Mouse (Mus musculus) hindbrain, embryonic 11.5 days (tissue): ENCODE data around the gene Ccdc115. TPM values are rescaled to one million over a fixed set of nuclear protein-coding genes. Genes with fewer than 3 reads are reported as not detected.
A peak's percentile ranks its signal among the peaks of the same experiment; 100 is the strongest.

Source experiments
- ATAC-seq: fragments of 200-750 bp; cut with Nextera tagmentation; 2 replicates; pipeline ENCODE4 v1.8.0; 2017; ENCODE audit warnings: mild to moderate bottlenecking, moderate TSS enrichment, moderate library complexity; ENCODE audit not compliant: low FRiP score
- DNase-seq: peaks from one replicate; pipeline ENCODE4 v3.0.0-alpha.2; 2015; ENCODE audit warnings: low spot score
- H3K27ac ChIP-seq: fragments of 300-500 bp; sonication (generic); 2 replicates; pipeline ENCODE4 v1.5.1; 2014; ENCODE audit warnings: mild to moderate bottlenecking, low read depth, low read length
- H3K27me3 ChIP-seq: fragments of 300-500 bp; sonication (generic); 2 replicates; pipeline ENCODE4 v1.6.1; 2014; ENCODE audit warnings: mild to moderate bottlenecking, low read length, moderate library complexity, mixed read lengths; ENCODE audit not compliant: control insufficient read depth, insufficient read depth
- H3K36me3 ChIP-seq: fragments of 300-500 bp; sonication (generic); 2 replicates; pipeline ENCODE4 v1.6.1; 2014; ENCODE audit warnings: mild to moderate bottlenecking, low read length, moderate library complexity, mixed read lengths; ENCODE audit not compliant: control insufficient read depth, insufficient read depth
- H3K4me1 ChIP-seq: fragments of 300-500 bp; sonication (generic); replicated peaks from 2 replicates; pipeline ENCODE4 v1.6.1; 2014; ENCODE audit warnings: low read length, mixed read lengths; ENCODE audit not compliant: control insufficient read depth, insufficient read depth
- H3K4me2 ChIP-seq: fragments of 300-500 bp; sonication (generic); replicated peaks from 2 replicates; pipeline ENCODE4 v1.6.1; 2014; ENCODE audit warnings: mild to moderate bottlenecking, low read depth, low read length
- H3K4me3 ChIP-seq: fragments of 300-500 bp; sonication (generic); 2 replicates; pipeline ENCODE4 v1.5.1; 2014; ENCODE audit warnings: low read depth, low read length
- H3K9ac ChIP-seq: fragments of 300-500 bp; sonication (generic); 2 replicates; pipeline ENCODE4 v1.6.1; 2014; ENCODE audit warnings: low read depth, low read length
- H3K9me3 ChIP-seq: fragments of 300-500 bp; sonication (generic); 2 replicates; pipeline ENCODE4 v1.6.1; 2016; ENCODE audit warnings: low read length; ENCODE audit not compliant: control insufficient read depth
- WGBS: fragments of 180-500 bp; shearing (Covaris S2); extraction: QIAGEN DNeasy Blood & Tissue Kit; methylation state at CpG from one replicate; pipeline ENCODE4 v1.1.7; 2014; 5-methylcytosine and 5-hydroxymethylcytosine counted together
- polyA plus RNA-seq: library from polyadenylated mRNA; unstranded; fragments of >200 nt; fragmentation: Nextera tagmentation; extraction: Ambion mirVana; gene quantifications from 2 replicates; pipeline ENCODE4 v1.2.1, GENCODE M21; 2014

The Ccdc115 gene
- polyA plus RNA-seq, 1 experiment from 2014 or later = 68.5 TPM

- peak; percentile 51; the same call in 1 of the 2 replicates for ATAC-seq
- peaks cover 2% of the 10 kb centered on the region; the same call in 1 of the 2 replicates for H3K4me1 ChIP-seq
- WGBS = 2% methylated on average over 42 of the region's 43 CpGs
- no peaks in the 10 kb centered on the region for H3K9me3 ChIP-seq
- peak; percentile 50 for DNase-seq
- H3K36me3 ChIP-seq = no peaks in the 10 kb centered on the region
- peak overlapping the region; percentile 48; the same call in 1 of the 2 replicates for H3K9ac ChIP-seq
- no peak overlapping the region for H3K27ac ChIP-seq
- peaks cover 15% of the 10 kb centered on the region for H3K27me3 ChIP-seq
- H3K4me2 ChIP-seq = peak overlapping the region; percentile 96
- peak overlapping the region; percentile 39 for H3K4me3 ChIP-seq
Measured at GRCm38 (mm10) chr1:34472427-34473300, 33.2 kb upstream of the Ccdc115 start.

- H3K36me3 ChIP-seq = no peaks in the 10 kb centered on the region
- H3K27me3 ChIP-seq = peaks cover 15% of the 10 kb centered on the region
- H3K4me2 ChIP-seq = no peak overlapping the region
- H3K9ac ChIP-seq = no peak overlapping the region
- WGBS = 74% methylated on average over 5 of the region's 5 CpGs
- no peaks in the 10 kb centered on the region for H3K9me3 ChIP-seq
- H3K27ac ChIP-seq = no peak overlapping the region
- no peak overlapping the region for H3K4me3 ChIP-seq
- DNase-seq (no peak), ATAC-seq (no peak)
- peaks cover 2% of the 10 kb centered on the region; the same call in 1 of the 2 replicates for H3K4me1 ChIP-seq
Measured at GRCm38 (mm10) chr1:34469801-34470200, 30.3 kb upstream of the Ccdc115 start.

- no peak overlapping the region for H3K27ac ChIP-seq
- ATAC-seq (no peak), DNase-seq (no peak)
- H3K36me3 ChIP-seq = no peaks in the 10 kb centered on the region
- no peak overlapping the region for H3K4me2 ChIP-seq
- H3K4me3 ChIP-seq = no peak overlapping the region
- WGBS = 71% methylated on average over 4 of the region's 4 CpGs
- peaks cover 11% of the 10 kb centered on the region; the same call in 1 of the 2 replicates for H3K27me3 ChIP-seq
- H3K9me3 ChIP-seq = no peaks in the 10 kb centered on the region
- H3K4me1 ChIP-seq = peaks cover 2% of the 10 kb centered on the region; the same call in 1 of the 2 replicates
- H3K9ac ChIP-seq = no peak overlapping the region
Measured at GRCm38 (mm10) chr1:34468500-34468899, 29.0 kb upstream of the Ccdc115 start.

- H3K27ac ChIP-seq = no peak overlapping the region
- H3K4me1 ChIP-seq = peaks cover 2% of the 10 kb centered on the region; the same call in 1 of the 2 replicates
- no peak overlapping the region for H3K9ac ChIP-seq
- no peaks in the 10 kb centered on the region for H3K36me3 ChIP-seq
- H3K4me3 ChIP-seq = no peak overlapping the region
- no peak for ATAC-seq
- peaks cover 8% of the 10 kb centered on the region; the same call in 1 of the 2 replicates for H3K27me3 ChIP-seq
- no peaks in the 10 kb centered on the region for H3K9me3 ChIP-seq
- no peak overlapping the region for H3K4me2 ChIP-seq
- DNase-seq = no peak
- 60% methylated on average over 3 of the region's 3 CpGs for WGBS
Measured at GRCm38 (mm10) chr1:34468051-34468450, 28.6 kb upstream of the Ccdc115 start.

- H3K9me3 ChIP-seq = no peaks in the 10 kb centered on the region
- ATAC-seq (no peak), DNase-seq (no peak)
- peaks cover 7% of the 10 kb centered on the region for H3K27me3 ChIP-seq
- H3K4me2 ChIP-seq = no peak overlapping the region
- H3K9ac ChIP-seq = no peak overlapping the region
- H3K4me3 ChIP-seq = no peak overlapping the region
- H3K27ac ChIP-seq = no peak overlapping the region
- no peaks in the 10 kb centered on the region for H3K4me1 ChIP-seq
- H3K36me3 ChIP-seq = no peaks in the 10 kb centered on the region
- WGBS = 85% methylated on average over 6 of the region's 6 CpGs
Measured at GRCm38 (mm10) chr1:34465445-34465844, 26.0 kb upstream of the Ccdc115 start.

- H3K27me3 ChIP-seq = peaks cover 12% of the 10 kb centered on the region
- no peak overlapping the region for H3K9ac ChIP-seq
- H3K4me2 ChIP-seq = no peak overlapping the region
- no peaks in the 10 kb centered on the region for H3K36me3 ChIP-seq
- ATAC-seq (no peak), DNase-seq (no peak)
- WGBS = 85% methylated on average over 8 of the region's 8 CpGs
- H3K4me1 ChIP-seq = no peaks in the 10 kb centered on the region; the same call in 1 of the 2 replicates
- H3K27ac ChIP-seq = no peak overlapping the region
- no peak overlapping the region for H3K4me3 ChIP-seq
- H3K9me3 ChIP-seq = no peaks in the 10 kb centered on the region
Measured at GRCm38 (mm10) chr1:34464310-34464817, 24.9 kb upstream of the Ccdc115 start.

- no peak overlapping the region for H3K9ac ChIP-seq
- no peak overlapping the region for H3K4me2 ChIP-seq
- H3K4me3 ChIP-seq = no peak overlapping the region
- no peak overlapping the region for H3K27ac ChIP-seq
- no peaks in the 10 kb centered on the region for H3K9me3 ChIP-seq
- 20% methylated on average over 6 of the region's 7 CpGs for WGBS
- H3K4me1 ChIP-seq = no peaks in the 10 kb centered on the region; the same call in 1 of the 2 replicates
- DNase-seq (peak; percentile 70), ATAC-seq (0 out of 2 replicates have a peak, but pooled peaks have one; percentile 12)
- no peaks in the 10 kb centered on the region for H3K36me3 ChIP-seq
- peaks cover 23% of the 10 kb centered on the region for H3K27me3 ChIP-seq
Measured at GRCm38 (mm10) chr1:34462766-34463165, 23.3 kb upstream of the Ccdc115 start.

- no peak overlapping the region for H3K27ac ChIP-seq
- DNase-seq (no peak), ATAC-seq (no peak; the same call in 1 of the 2 replicates)
- WGBS = 3% methylated on average over 15 of the region's 15 CpGs
- peaks cover 25% of the 10 kb centered on the region for H3K27me3 ChIP-seq
- peak overlapping the region; percentile 27; the same call in 1 of the 2 replicates for H3K9ac ChIP-seq
- H3K36me3 ChIP-seq = no peaks in the 10 kb centered on the region
- no peaks in the 10 kb centered on the region; the same call in 1 of the 2 replicates for H3K4me1 ChIP-seq
- H3K9me3 ChIP-seq = no peaks in the 10 kb centered on the region
- peak overlapping the region; percentile 53 for H3K4me3 ChIP-seq
- peak overlapping the region; percentile 72 for H3K4me2 ChIP-seq
Measured at GRCm38 (mm10) chr1:34460061-34460441, 20.6 kb upstream of the Ccdc115 start.
